8 mouse cellular contexts compared by ENCODE assay signal in genomic region chr6:34875966-34876834, GRCm38 (mm10). TPM values are rescaled to one million over a fixed set of nuclear protein-coding genes. Genes with fewer than 3 reads are reported as not detected.
DNase-seq lines count a peak whose midpoint lies in the region; ATAC-seq and TF ChIP-seq lines count a peak whose summit lies in the region.

No protein-coding gene starts in this region.

- peak; percentile 38; the same call in 1 of the 2 replicates for TF ChIP-seq CTCF in lung, embryonic 14.5 days (IDR thresholded peaks at IDR 0.05; ENCODE audit: low read depth)

- peak; percentile 55 for DNase-seq in lung, embryonic 14.5 days
- no peak for DNase-seq in lung, adult 18-20 months
- DNase-seq in limb, embryonic 10.5 days (ENCODE audit: low spot score), result peak; percentile 30
- DNase-seq in ovary, postnatal 10 days (ENCODE audit: low spot score), result no peak
- no peak for DNase-seq in right cerebral cortex, postnatal 10 days (ENCODE audit: low spot score in 2 of 2)
- no peak for DNase-seq in adrenal gland, postnatal 36 days

- H3K4me2 ChIP-seq in lung, embryonic 14.5 days, result peak overlapping the region; percentile 90
- peak overlapping the region; percentile 57; the same call in 1 of the 2 replicates for H3K4me2 ChIP-seq in embryonic facial prominence, embryonic 15.5 days (replicated peaks)
- peak overlapping the region; percentile 73 for H3K4me2 ChIP-seq in midbrain, embryonic 13.5 days (replicated peaks)

- peak overlapping the region; percentile 94; the same call in 1 of the 2 replicates for H3K27ac ChIP-seq in lung, embryonic 14.5 days (ENCODE audit: low read depth)
- H3K27ac ChIP-seq in embryonic facial prominence, embryonic 15.5 days (replicated peaks), result 0 out of 2 replicates have a peak overlapping the region, but pooled peaks have one; percentile 94
- peak overlapping the region; percentile 92; the same call in 1 of the 2 replicates for H3K27ac ChIP-seq in limb, embryonic 10.5 days
- H3K27ac ChIP-seq in midbrain, embryonic 13.5 days, result no peak overlapping the region

- H3K27me3 ChIP-seq in lung, embryonic 14.5 days (ENCODE audit: insufficient read depth, low read length), result no peaks in the 10 kb centered on the region
- H3K27me3 ChIP-seq in embryonic facial prominence, embryonic 15.5 days, result no peaks in the 10 kb centered on the region
- H3K27me3 ChIP-seq in limb, embryonic 10.5 days (ENCODE audit: low read depth, poor library complexity, severe bottlenecking), result no peaks in the 10 kb centered on the region
- H3K27me3 ChIP-seq in midbrain, embryonic 13.5 days, result no peaks in the 10 kb centered on the region

- 48% methylated on average over 12 of the region's 12 CpGs for WGBS in lung, embryonic 14.5 days
- WGBS in embryonic facial prominence, embryonic 15.5 days, result 63% methylated on average over 12 of the region's 12 CpGs
- 54% methylated on average over 12 of the region's 12 CpGs for WGBS in limb, embryonic 10.5 days
- WGBS in midbrain, embryonic 13.5 days, result 58% methylated on average over 12 of the region's 12 CpGs

- peak overlapping the region; percentile 85 for H3K9ac ChIP-seq in lung, embryonic 14.5 days
- no peak overlapping the region for H3K9ac ChIP-seq in embryonic facial prominence, embryonic 15.5 days
- peak overlapping the region; percentile 84 for H3K9ac ChIP-seq in midbrain, embryonic 13.5 days (replicated peaks)

- H3K36me3 ChIP-seq in lung, embryonic 14.5 days (ENCODE audit: insufficient read depth), result peaks cover 27% of the 10 kb centered on the region; the same call in 1 of the 2 replicates
- peaks cover 11% of the 10 kb centered on the region; the same call in 1 of the 2 replicates for H3K36me3 ChIP-seq in embryonic facial prominence, embryonic 15.5 days
- H3K36me3 ChIP-seq in limb, embryonic 10.5 days, result peaks cover 47% of the 10 kb centered on the region
- peaks cover 16% of the 10 kb centered on the region for H3K36me3 ChIP-seq in midbrain, embryonic 13.5 days

- peaks cover 14% of the 10 kb centered on the region; the same call in 1 of the 2 replicates for H3K4me1 ChIP-seq in lung, embryonic 14.5 days (ENCODE audit: insufficient read depth)
- peaks cover 55% of the 10 kb centered on the region for H3K4me1 ChIP-seq in embryonic facial prominence, embryonic 15.5 days
- peaks cover 27% of the 10 kb centered on the region for H3K4me1 ChIP-seq in limb, embryonic 10.5 days
- H3K4me1 ChIP-seq in midbrain, embryonic 13.5 days (replicated peaks), result peaks cover 20% of the 10 kb centered on the region

- H3K4me3 ChIP-seq in lung, embryonic 14.5 days (ENCODE audit: low read depth, low read length), result peak overlapping the region; percentile 77
- no peak overlapping the region for H3K4me3 ChIP-seq in embryonic facial prominence, embryonic 15.5 days (replicated peaks)
- peak overlapping the region; percentile 79 for H3K4me3 ChIP-seq in limb, embryonic 10.5 days
- H3K4me3 ChIP-seq in midbrain, embryonic 13.5 days (replicated peaks), result peak overlapping the region; percentile 66; the same call in 1 of the 2 replicates

- H3K9me3 ChIP-seq in lung, embryonic 14.5 days (ENCODE audit: low read depth, low read length), result no peaks in the 10 kb centered on the region
- H3K9me3 ChIP-seq in embryonic facial prominence, embryonic 15.5 days (replicated peaks), result no peaks in the 10 kb centered on the region
- H3K9me3 ChIP-seq in limb, embryonic 10.5 days (replicated peaks), result no peaks in the 10 kb centered on the region
- no peaks in the 10 kb centered on the region for H3K9me3 ChIP-seq in midbrain, embryonic 13.5 days

- no peak for ATAC-seq in lung, embryonic 14.5 days (ENCODE audit: insufficient read depth)
- ATAC-seq in embryonic facial prominence, embryonic 15.5 days (ENCODE audit: insufficient number of reproducible peaks, low FRiP score, low TSS enrichment, low read depth), result no peak
- no peak for ATAC-seq in midbrain, embryonic 13.5 days

RNA-seq across cellular contexts. Expression of gene Cyren, which starts 1.7 kb away (rescaled TPM):
- 15.0 and 17.6 TPM in 2 replicates for polyA plus RNA-seq in lung, embryonic 14.5 days (2014; fragmentation: Nextera tagmentation; extraction: Ambion mirVana)
- polyA plus RNA-seq in embryonic facial prominence, embryonic 15.5 days (2015; fragmentation: Nextera tagmentation; extraction: Ambion mirVana), result 14.8 and 17.4 TPM in 2 replicates
- 19.6 and 20.1 TPM in 2 replicates for polyA plus RNA-seq in limb, embryonic 10.5 days (2016; fragmentation: Nextera tagmentation; extraction: Ambion mirVana)
- polyA plus RNA-seq in midbrain, embryonic 13.5 days (2015; fragmentation: Nextera tagmentation; extraction: Ambion mirVana), result 11.6 and 12.1 TPM in 2 replicates
- total RNA-seq in adrenal gland, postnatal 36 days (2021), result 1 to 10 TPM; 5.3 to 9.6 TPM

RNA-seq across cellular contexts. Expression of gene Tmem140, which starts 13.3 kb away (rescaled TPM):
- polyA plus RNA-seq in lung, embryonic 14.5 days (2014; fragmentation: Nextera tagmentation; extraction: Ambion mirVana), result 2.7 TPM in 2 replicates
- 3.0 and 3.9 TPM in 2 replicates for polyA plus RNA-seq in embryonic facial prominence, embryonic 15.5 days (2015; fragmentation: Nextera tagmentation; extraction: Ambion mirVana)
- polyA plus RNA-seq in limb, embryonic 10.5 days (2016; fragmentation: Nextera tagmentation; extraction: Ambion mirVana), result 2.3 and 2.7 TPM in 2 replicates
- 0.96 and 1.5 TPM in 2 replicates for polyA plus RNA-seq in midbrain, embryonic 13.5 days (2015; fragmentation: Nextera tagmentation; extraction: Ambion mirVana)
- total RNA-seq in adrenal gland, postnatal 36 days (2021), result 10 to 100 TPM; 30.6 to 32.5 TPM

RNA-seq across cellular contexts. Expression of gene Wdr91, which starts 34.5 kb away (rescaled TPM):
- 14.7 and 16.2 TPM in 2 replicates for polyA plus RNA-seq in lung, embryonic 14.5 days (2014; fragmentation: Nextera tagmentation; extraction: Ambion mirVana)
- 10.0 and 12.0 TPM in 2 replicates for polyA plus RNA-seq in embryonic facial prominence, embryonic 15.5 days (2015; fragmentation: Nextera tagmentation; extraction: Ambion mirVana)
- 9.6 and 13.0 TPM in 2 replicates for polyA plus RNA-seq in limb, embryonic 10.5 days (2016; fragmentation: Nextera tagmentation; extraction: Ambion mirVana)
- 12.0 and 13.9 TPM in 2 replicates for polyA plus RNA-seq in midbrain, embryonic 13.5 days (2015; fragmentation: Nextera tagmentation; extraction: Ambion mirVana)
- 10 to 100 TPM; 13.9 to 14.9 TPM for total RNA-seq in adrenal gland, postnatal 36 days (2021)

RNA-seq across cellular contexts. Expression of gene Stra8, which starts 43.8 kb away (rescaled TPM):
- not detected in 2 replicates for polyA plus RNA-seq in lung, embryonic 14.5 days (2014; fragmentation: Nextera tagmentation; extraction: Ambion mirVana)
- not detected in 2 replicates for polyA plus RNA-seq in embryonic facial prominence, embryonic 15.5 days (2015; fragmentation: Nextera tagmentation; extraction: Ambion mirVana)
- not detected in 2 replicates for polyA plus RNA-seq in limb, embryonic 10.5 days (2016; fragmentation: Nextera tagmentation; extraction: Ambion mirVana)
- not detected in 2 replicates for polyA plus RNA-seq in midbrain, embryonic 13.5 days (2015; fragmentation: Nextera tagmentation; extraction: Ambion mirVana)
- total RNA-seq in adrenal gland, postnatal 36 days (2021), result not detected

Comparison
In these comparisons a context has a peak if more than half of its experiments do, and no peak if none do; other contexts are left out.
1. DNase-seq: peak in lung, embryonic 14.5 days (single experiment) and limb, embryonic 10.5 days (single experiment); none in lung, adult 18-20 months (0 of 2), ovary, postnatal 10 days (single experiment), right cerebral cortex, postnatal 10 days (0 of 2) and adrenal gland, postnatal 36 days (0 of 2).
2. Peak in every context shown above with its lines, with median percentiles within 50 percentile points of each other: H3K4me2 ChIP-seq.